Mouse (Mus musculus) testis, adult 2 months (tissue): ENCODE measurements around the gene Ddx6. TPM values are rescaled to one million over a fixed set of nuclear protein-coding genes. Genes with fewer than 3 reads are reported as not detected.
A peak's percentile ranks its signal among the peaks of the same experiment; 100 is the strongest.

Experiments
- H3K27ac ChIP-seq: fragments of 200-500 bp; 2 replicates; pipeline ENCODE4 v1.5.1; 2012; ENCODE audit warnings: low read depth, low read length; ENCODE audit not compliant: control insufficient read depth, insufficient read depth
- H3K27me3 ChIP-seq: fragments of 200-500 bp; 2 replicates; pipeline ENCODE4 v1.6.1; 2012; ENCODE audit warnings: mild to moderate bottlenecking, low read length, moderate library complexity; ENCODE audit not compliant: control insufficient read depth, insufficient read depth
- H3K36me3 ChIP-seq: fragments of 200-500 bp; 2 replicates; pipeline ENCODE4 v1.6.1; 2012; ENCODE audit warnings: mild to moderate bottlenecking, low read length; ENCODE audit not compliant: control insufficient read depth, insufficient read depth
- H3K4me1 ChIP-seq: fragments of 200-500 bp; 2 replicates; pipeline ENCODE4 v1.6.1; 2012; ENCODE audit warnings: low read length; ENCODE audit not compliant: control insufficient read depth, insufficient read depth
- H3K4me3 ChIP-seq: fragments of 200-500 bp; 2 replicates; pipeline ENCODE4 v1.5.1; 2012; ENCODE audit warnings: low read depth, mild to moderate bottlenecking, low read length, moderate library complexity, mixed read lengths; ENCODE audit not compliant: control insufficient read depth
- CTCF ChIP-seq: fragments of 200-500 bp; IDR thresholded peaks from 2 replicates; pipeline ENCODE4 v1.5.1; 2012; ENCODE audit warnings: low read depth, mild to moderate bottlenecking, inconsistent platforms, low read length, moderate library complexity; ENCODE audit not compliant: control insufficient read depth, insufficient read depth, insufficient replicate concordance
- POLR2A ChIP-seq: fragments of 200-500 bp; IDR thresholded peaks from 2 replicates; pipeline ENCODE4 v1.6.1; 2012; ENCODE audit warnings: low read depth, mild to moderate bottlenecking, inconsistent platforms, low read length, moderate library complexity; ENCODE audit not compliant: control insufficient read depth
- polyA plus RNA-seq: library from polyadenylated mRNA; depleted of rRNA; stranded (reverse); fragments of >200 nt; gene quantifications from 2 replicates; pipeline ENCODE4 v1.2.3, GENCODE M21; 2012; rRNA removed

Gene Ddx6
- polyA plus RNA-seq: 9.0 and 11.7 TPM in 2 replicates

DNA sequence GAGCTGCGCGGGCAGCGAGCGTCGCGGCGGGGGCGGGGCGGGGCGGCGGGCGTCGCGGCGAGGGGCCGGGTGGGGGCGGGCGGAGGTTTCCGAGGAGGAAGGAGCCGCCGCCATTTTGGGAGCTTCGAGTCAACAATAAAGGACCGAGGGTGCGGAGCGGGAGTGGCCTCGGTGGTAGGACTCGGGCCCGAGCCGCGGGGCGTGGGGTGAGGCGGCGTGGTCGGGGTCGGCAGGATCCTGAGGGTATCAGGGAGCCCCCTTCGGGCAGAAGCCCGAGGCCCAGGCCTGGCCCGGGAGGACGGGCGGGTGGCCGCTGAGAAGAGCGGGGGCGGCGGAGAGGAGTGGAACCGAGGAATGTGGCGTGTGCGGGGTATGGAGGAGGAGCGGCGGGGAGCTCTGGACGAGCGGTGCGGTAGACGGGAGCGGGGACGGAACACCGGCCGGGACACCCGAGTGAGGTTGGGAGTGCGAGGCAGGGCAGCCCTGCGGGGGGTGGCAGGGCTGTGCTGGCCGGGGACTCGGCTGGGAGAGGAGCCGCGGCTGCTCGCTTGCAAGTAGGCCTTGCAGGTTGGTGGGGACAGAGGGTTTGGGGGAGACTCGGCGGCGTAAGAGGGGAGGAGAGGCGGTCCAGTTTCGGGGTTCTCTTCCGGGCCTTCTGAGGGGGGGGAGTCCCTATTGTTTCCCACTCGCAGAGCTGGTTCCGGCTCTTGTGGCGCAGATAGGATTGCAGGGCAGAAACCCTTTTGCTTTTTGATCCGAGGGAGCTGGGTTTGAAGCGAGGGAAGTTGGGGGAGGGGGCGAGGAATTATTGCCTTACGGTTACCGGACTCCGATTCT, at the start of gene Ddx6:
Gene Ddx6, plus strand, starts transcription at position 114 of the 837 bp plus-strand sequence.
- H3K36me3 ChIP-seq: no peaks in the 10 kb centered on the region; the same call in 1 of the 2 replicates
- peaks cover 3% of the 10 kb centered on the region for H3K4me1 ChIP-seq
- H3K4me3 ChIP-seq: peak within 1 kb of the TSS; percentile 95
- TF ChIP-seq CTCF (no peak), POLR2A (peak; percentile 52)
- H3K27ac ChIP-seq: peak within 1 kb of the TSS; percentile 99
- no peaks in the 10 kb centered on the region for H3K27me3 ChIP-seq

- no peak within 1 kb of the TSS for H3K27ac ChIP-seq
- H3K36me3 ChIP-seq: no peaks in the 10 kb centered on the region
- no peak for TF ChIP-seq POLR2A
- no peak for TF ChIP-seq CTCF
- no peaks in the 10 kb centered on the region for H3K27me3 ChIP-seq
- H3K4me3 ChIP-seq: peak within 1 kb of the TSS; percentile 51
- peaks cover 6% of the 10 kb centered on the region for H3K4me1 ChIP-seq
These were observed 43.1 kb upstream of the Ddx6 start, which contains the start of gene Cxcr5 for GRCm38 (mm10) chr9:44561597-44561996. TSS of gene Cxcr5 (minus strand) at chr9:44561877.

GRCm38 (mm10) chr9:44562936-44563335, 41.8 kb upstream of the Ddx6 start:
- Histone ChIP-seq H3K27me3 (no peaks in the 10 kb centered on the region), H3K27ac (no peak overlapping the region), H3K36me3 (no peaks in the 10 kb centered on the region), H3K4me1 (peaks cover 6% of the 10 kb centered on the region), H3K4me3 (peak overlapping the region; percentile 11; the same call in 1 of the 2 replicates)
- TF ChIP-seq CTCF: no peak
- no peak for TF ChIP-seq POLR2A

GRCm38 (mm10) chr9:44565367-44565766, 39.3 kb upstream of the Ddx6 start:
- H3K4me3 ChIP-seq: no peak overlapping the region

DNA sequence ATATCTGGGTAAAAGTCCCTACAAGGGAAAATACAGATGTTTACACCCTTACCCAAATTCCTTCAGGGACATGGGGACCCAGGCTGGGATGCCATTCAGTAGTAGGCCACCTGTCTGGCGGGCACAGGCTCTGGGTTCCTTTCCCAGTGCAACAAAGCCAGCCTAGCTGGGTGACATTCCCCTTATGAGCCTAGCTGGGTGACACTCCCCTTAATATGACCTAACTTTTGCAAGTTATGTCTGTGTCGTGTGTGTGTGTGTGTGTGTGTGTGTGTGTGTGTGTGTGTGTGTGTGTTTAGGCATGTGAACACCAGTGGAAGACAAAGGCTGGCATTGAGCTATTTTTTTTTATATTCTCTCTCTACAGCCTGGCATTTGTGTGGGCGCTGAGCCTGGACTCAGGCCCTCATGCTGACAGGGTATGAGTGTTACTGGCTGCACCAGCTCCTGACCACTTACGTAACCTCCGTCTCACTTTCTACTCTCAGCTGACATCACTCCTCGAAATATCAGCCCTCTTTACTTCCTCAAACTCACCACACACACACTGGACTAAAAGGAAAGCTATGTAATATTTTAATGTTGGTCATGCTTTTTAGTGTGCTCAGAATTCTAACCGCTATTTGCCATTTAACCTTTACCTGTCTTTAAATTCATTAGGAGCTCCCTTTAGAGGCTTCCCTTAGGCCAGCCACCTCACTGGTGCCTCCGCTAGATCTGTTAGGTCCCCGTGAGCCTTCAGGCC, 37.2 kb upstream of the Ddx6 start:
- no peak for TF ChIP-seq CTCF
- no peak for TF ChIP-seq POLR2A
- Histone ChIP-seq H3K36me3 (no peaks in the 10 kb centered on the region), H3K27me3 (no peaks in the 10 kb centered on the region), H3K4me3 (no peak overlapping the region), H3K4me1 (peaks cover 6% of the 10 kb centered on the region), H3K27ac (no peak overlapping the region)

More at GRCm38 (mm10) chr9:44565367-44565766, 39.3 kb upstream of the Ddx6 start:
- TF ChIP-seq POLR2A (no peak), CTCF (no peak)
- Histone ChIP-seq H3K27ac (no peak overlapping the region), H3K27me3 (no peaks in the 10 kb centered on the region), H3K4me1 (peaks cover 6% of the 10 kb centered on the region), H3K36me3 (no peaks in the 10 kb centered on the region)

GRCm38 (mm10) chr9:44568083-44568455, 36.6 kb upstream of the Ddx6 start:
- no peak overlapping the region for H3K27ac ChIP-seq
- no peaks in the 10 kb centered on the region for H3K36me3 ChIP-seq
- no peak for TF ChIP-seq POLR2A
- no peak for TF ChIP-seq CTCF
- H3K27me3 ChIP-seq: no peaks in the 10 kb centered on the region
- no peak overlapping the region for H3K4me3 ChIP-seq
- peaks cover under 1% of the 10 kb centered on the region for H3K4me1 ChIP-seq

DNA sequence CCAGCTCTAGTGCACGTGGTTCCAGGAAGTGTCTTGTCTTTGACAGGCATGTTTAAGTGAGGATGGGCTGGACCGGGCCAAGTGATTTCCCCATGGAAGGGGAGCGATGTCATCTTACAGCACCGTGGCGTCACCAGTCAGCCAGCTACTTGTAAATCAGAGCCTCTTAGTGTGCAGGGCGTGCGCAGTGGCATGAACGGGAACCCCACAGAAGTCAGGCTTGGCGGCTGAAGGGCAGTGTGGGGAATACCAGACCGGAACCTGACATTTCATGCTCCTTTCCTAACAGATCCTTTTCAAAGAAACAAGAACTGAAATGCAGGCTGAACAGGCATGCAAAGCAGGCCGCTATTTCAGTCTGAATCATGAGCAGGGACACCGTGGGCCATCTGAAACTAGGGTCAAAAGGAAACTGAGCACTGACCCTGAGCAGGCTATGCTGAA, 33.7 kb upstream of the Ddx6 start:
- no peak for TF ChIP-seq CTCF
- no peak for TF ChIP-seq POLR2A
- Histone ChIP-seq H3K4me3 (no peak overlapping the region), H3K36me3 (no peaks in the 10 kb centered on the region), H3K4me1 (no peaks in the 10 kb centered on the region), H3K27me3 (no peaks in the 10 kb centered on the region), H3K27ac (no peak overlapping the region)
